Mouse (Mus musculus) midbrain, embryonic 15.5 days (tissue): ENCODE measurements at regions not wholly inside any gene's neighbourhood (a gene's known extent, or its start where the extent isn't known, plus 50 kb on each side); places are given as distances from the start of the nearest gene placed in this dataset.

Experiments
- ATAC-seq: fragments of 200-750 bp; cut with Nextera tagmentation; replicated peaks from 2 replicates; pipeline ENCODE4 v1.8.0; 2017; ENCODE audit warnings: moderate TSS enrichment
- H3K27ac ChIP-seq: fragments of 300-500 bp; sonication (generic); 2 replicates; pipeline ENCODE4 v1.5.1; 2015; ENCODE audit warnings: mild to moderate bottlenecking, inconsistent platforms
- H3K27me3 ChIP-seq: fragments of 300-500 bp; sonication (generic); replicated peaks from 2 replicates; pipeline ENCODE4 v1.6.1; 2015; ENCODE audit warnings: inconsistent platforms
- H3K36me3 ChIP-seq: fragments of 300-500 bp; sonication (generic); replicated peaks from 2 replicates; pipeline ENCODE4 v1.6.1; 2015; ENCODE audit warnings: inconsistent platforms
- H3K4me1 ChIP-seq: fragments of 300-500 bp; sonication (generic); 2 replicates; pipeline ENCODE4 v1.6.1; 2015; ENCODE audit warnings: inconsistent platforms
- H3K4me2 ChIP-seq: fragments of 300-500 bp; sonication (generic); 2 replicates; pipeline ENCODE4 v1.6.1; 2015; ENCODE audit warnings: inconsistent platforms, mild to moderate bottlenecking, moderate library complexity
- H3K4me3 ChIP-seq: fragments of 300-500 bp; sonication (generic); 2 replicates; pipeline ENCODE4 v1.5.1; 2015; ENCODE audit warnings: mild to moderate bottlenecking, inconsistent platforms
- H3K9ac ChIP-seq: fragments of 300-500 bp; sonication (generic); 2 replicates; pipeline ENCODE4 v1.6.1; 2015; ENCODE audit warnings: mild to moderate bottlenecking, inconsistent platforms
- H3K9me3 ChIP-seq: fragments of 300-500 bp; sonication (generic); 2 replicates; pipeline ENCODE4 v1.6.1; 2016; ENCODE audit warnings: inconsistent platforms
- WGBS: fragments of 180-500 bp; shearing (Covaris S2); methylation state at CpG from one replicate; pipeline ENCODE4 v1.1.7; 2015; ENCODE audit warnings: mixed read lengths; 5-methylcytosine and 5-hydroxymethylcytosine counted together

- Histone ChIP-seq H3K27ac (no peak overlapping the region), H3K27me3 (no peaks in the 10 kb centered on the region), H3K9ac (no peak overlapping the region), H3K4me3 (no peak overlapping the region), H3K4me1 (no peaks in the 10 kb centered on the region), H3K4me2 (no peak overlapping the region), H3K36me3 (no peaks in the 10 kb centered on the region), H3K9me3 (no peaks in the 10 kb centered on the region)
- ATAC-seq = no peak
- WGBS = 82% methylated on average over 2 of the region's 2 CpGs
These were observed 124.9 kb upstream of the Tnr start for GRCm38 (mm10) chr1:159398643-159399042.

DNA sequence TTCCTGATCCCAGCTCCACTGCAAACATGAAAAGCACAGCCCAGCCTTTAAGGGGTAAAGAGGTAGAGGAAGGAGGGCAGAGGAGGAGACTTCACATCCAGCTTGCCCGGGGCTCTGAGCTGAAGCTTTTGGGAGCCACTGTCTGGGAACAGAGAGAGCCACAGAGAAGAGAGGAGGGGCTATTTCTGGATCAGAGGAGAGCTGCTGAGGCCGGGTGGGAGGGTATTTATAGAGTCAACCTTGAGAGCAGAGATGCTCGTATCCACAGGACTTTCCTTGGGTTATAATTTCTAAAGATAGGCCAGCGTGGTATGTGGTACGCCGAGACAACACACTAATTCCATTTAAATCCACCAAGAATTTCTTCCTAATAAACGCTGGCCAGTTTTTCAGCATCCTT, 117.3 kb upstream of the Tnr start:
- 71% methylated on average over 7 of the region's 7 CpGs for WGBS
- H3K36me3 ChIP-seq = no peaks in the 10 kb centered on the region
- no peak overlapping the region for H3K9ac ChIP-seq
- ATAC-seq = no peak
- H3K9me3 ChIP-seq = no peaks in the 10 kb centered on the region
- no peaks in the 10 kb centered on the region for H3K27me3 ChIP-seq
- no peak overlapping the region for H3K4me2 ChIP-seq
- H3K4me3 ChIP-seq = no peak overlapping the region
- H3K27ac ChIP-seq = no peak overlapping the region
- no peaks in the 10 kb centered on the region for H3K4me1 ChIP-seq

GRCm38 (mm10) chr1:159406781-159407180, 116.8 kb upstream of the Tnr start:
- no peak overlapping the region for H3K9ac ChIP-seq
- no peak overlapping the region for H3K27ac ChIP-seq
- H3K4me1 ChIP-seq = no peaks in the 10 kb centered on the region
- no peak overlapping the region for H3K4me2 ChIP-seq
- ATAC-seq = no peak
- H3K36me3 ChIP-seq = no peaks in the 10 kb centered on the region
- no peaks in the 10 kb centered on the region for H3K9me3 ChIP-seq
- no peaks in the 10 kb centered on the region for H3K27me3 ChIP-seq
- no peak overlapping the region for H3K4me3 ChIP-seq

DNA sequence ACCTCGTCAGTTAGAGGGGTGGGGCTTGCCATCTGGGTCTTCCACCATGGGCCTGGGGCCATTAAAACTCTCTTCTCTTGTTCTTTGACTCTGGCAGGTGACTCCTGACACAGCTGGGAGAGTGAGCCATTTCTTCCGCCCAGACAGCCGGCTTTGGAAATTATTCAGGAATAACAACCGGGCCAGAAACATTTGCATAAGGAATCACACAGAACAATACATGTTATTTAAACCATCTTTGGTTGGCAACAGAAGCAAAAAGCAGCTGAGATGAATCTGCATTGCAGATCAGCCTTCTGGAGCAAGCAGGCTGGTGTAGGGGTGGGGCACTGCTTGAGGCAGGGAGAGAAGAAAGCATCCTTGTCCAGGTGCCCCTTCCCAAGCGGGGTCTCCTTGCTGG, 110.2 kb upstream of the Tnr start:
- Histone ChIP-seq H3K4me2 (no peak overlapping the region), H3K27ac (peak overlapping the region; percentile 41), H3K4me3 (no peak overlapping the region), H3K27me3 (no peaks in the 10 kb centered on the region), H3K9ac (no peak overlapping the region), H3K36me3 (no peaks in the 10 kb centered on the region), H3K4me1 (peaks cover 9% of the 10 kb centered on the region; the same call in 1 of the 2 replicates), H3K9me3 (no peaks in the 10 kb centered on the region)
- ATAC-seq = peak; percentile 85
- 15% methylated on average over 5 of the region's 5 CpGs for WGBS

DNA sequence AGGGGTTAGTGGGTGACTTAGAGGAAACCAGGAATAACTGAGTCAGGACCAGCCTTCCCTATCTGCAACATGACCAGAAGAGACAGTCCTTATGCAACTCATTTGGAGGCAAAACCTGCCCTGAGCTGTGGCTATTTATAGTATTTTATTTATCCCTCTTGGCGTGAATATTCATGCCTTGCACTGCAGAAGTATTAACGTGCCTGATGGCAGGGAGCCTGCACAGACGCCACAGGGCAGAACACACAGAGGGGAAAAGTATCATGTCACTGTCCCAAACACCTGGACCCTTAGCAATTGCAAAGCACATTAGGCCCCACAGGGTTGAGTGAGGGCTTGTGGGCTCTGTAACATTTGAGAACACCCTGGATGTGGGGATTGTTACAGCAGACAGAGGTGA, 107.9 kb upstream of the Tnr start:
- H3K27me3 ChIP-seq = no peaks in the 10 kb centered on the region
- no peak overlapping the region for H3K4me3 ChIP-seq
- no peak overlapping the region for H3K9ac ChIP-seq
- H3K9me3 ChIP-seq = no peaks in the 10 kb centered on the region
- no peak overlapping the region for H3K4me2 ChIP-seq
- 0 out of 2 replicates have a peak, but pooled peaks have one; percentile 2 for ATAC-seq
- WGBS = 27% methylated on average over 3 of the region's 3 CpGs
- H3K4me1 ChIP-seq = peaks cover 9% of the 10 kb centered on the region; the same call in 1 of the 2 replicates
- H3K36me3 ChIP-seq = no peaks in the 10 kb centered on the region
- H3K27ac ChIP-seq = 0 out of 2 replicates have a peak overlapping the region, but pooled peaks have one; percentile 34

- no peak overlapping the region for H3K4me2 ChIP-seq
- whole genome bisulfite sequencing = 77% methylated on average over 5 of the region's 5 CpGs
- H3K9me3 ChIP-seq = no peaks in the 10 kb centered on the region
- no peaks in the 10 kb centered on the region for H3K36me3 ChIP-seq
- no peaks in the 10 kb centered on the region for H3K27me3 ChIP-seq
- H3K27ac ChIP-seq = no peak overlapping the region
- no peak overlapping the region for H3K4me3 ChIP-seq
- peaks cover 9% of the 10 kb centered on the region; the same call in 1 of the 2 replicates for H3K4me1 ChIP-seq
- H3K9ac ChIP-seq = no peak overlapping the region
- ATAC-seq = no peak
These were observed 106.4 kb upstream of the Tnr start for GRCm38 (mm10) chr1:159417176-159417575.

DNA sequence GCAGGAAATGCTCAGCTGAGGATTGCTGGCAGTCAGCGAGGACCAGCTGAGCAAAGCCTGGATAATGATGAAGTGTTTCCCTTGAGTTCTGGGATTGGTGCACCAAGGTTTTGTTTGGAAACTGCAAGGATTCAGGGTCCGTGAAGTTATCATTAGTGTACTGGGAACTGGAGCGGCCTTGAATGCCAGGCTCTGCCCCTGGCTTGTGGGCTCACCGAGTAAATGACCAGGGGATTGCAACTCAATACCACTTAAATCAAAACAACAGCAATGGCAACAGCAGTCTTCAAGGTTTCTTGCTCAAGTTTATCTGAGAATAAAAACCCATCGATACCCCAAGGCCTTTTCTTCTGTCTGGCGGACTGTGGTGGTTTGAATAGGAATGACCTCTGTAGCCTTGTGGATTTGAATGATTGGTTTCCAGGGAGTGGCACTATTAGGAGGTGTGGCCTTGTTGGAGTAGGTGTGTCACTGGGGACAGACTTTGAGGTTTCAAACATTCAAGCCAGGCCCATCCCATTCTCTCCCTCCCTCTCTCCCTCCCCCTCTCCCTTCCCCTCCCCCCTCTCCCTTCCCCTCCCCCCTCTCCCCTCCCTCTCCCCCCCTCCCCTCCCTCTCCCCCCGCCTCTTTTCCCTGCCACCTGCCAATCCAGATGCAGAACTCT, 104.1 kb upstream of the Tnr start:
- no peaks in the 10 kb centered on the region for H3K27me3 ChIP-seq
- no peak overlapping the region for H3K9ac ChIP-seq
- H3K4me1 ChIP-seq = peaks cover 5% of the 10 kb centered on the region; the same call in 1 of the 2 replicates
- no peak overlapping the region for H3K4me2 ChIP-seq
- no peak for ATAC-seq
- WGBS = 62% methylated on average over 6 of the region's 7 CpGs
- no peak overlapping the region for H3K4me3 ChIP-seq
- no peak overlapping the region for H3K27ac ChIP-seq
- H3K36me3 ChIP-seq = no peaks in the 10 kb centered on the region
- H3K9me3 ChIP-seq = no peaks in the 10 kb centered on the region

- Histone ChIP-seq H3K9ac (no peak overlapping the region), H3K9me3 (no peaks in the 10 kb centered on the region), H3K27ac (no peak overlapping the region), H3K4me3 (no peak overlapping the region), H3K4me1 (peaks cover 5% of the 10 kb centered on the region; the same call in 1 of the 2 replicates), H3K27me3 (no peaks in the 10 kb centered on the region), H3K4me2 (no peak overlapping the region), H3K36me3 (no peaks in the 10 kb centered on the region)
- WGBS = 96% methylated on average over 5 of the region's 5 CpGs
- ATAC-seq = no peak
These were observed 103.4 kb upstream of the Tnr start for GRCm38 (mm10) chr1:159420189-159420588.

DNA sequence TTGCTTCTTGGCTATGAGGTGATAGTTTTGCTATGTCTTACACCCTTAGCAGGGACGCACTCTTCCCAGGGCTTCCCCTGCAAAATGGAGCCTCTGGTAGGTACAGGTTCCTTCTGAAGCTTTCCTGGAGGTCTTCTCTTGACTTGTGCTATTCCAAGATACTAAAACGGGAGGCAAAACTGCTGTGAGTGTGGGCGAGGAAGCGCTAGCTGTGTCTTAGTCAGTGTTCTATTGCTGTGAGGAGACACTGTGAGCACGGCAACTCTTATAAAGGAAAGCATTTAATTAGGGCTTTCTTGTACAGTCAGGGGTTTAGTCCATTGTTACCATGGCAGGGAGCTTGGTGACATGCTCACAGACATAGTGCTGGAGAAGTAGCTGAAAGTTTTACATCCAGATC, 99.9 kb upstream of the Tnr start:
- no peak for ATAC-seq
- H3K27ac ChIP-seq = no peak overlapping the region
- 85% methylated on average over 5 of the region's 5 CpGs for WGBS

GRCm38 (mm10) chr1:159429926-159430325, 93.6 kb upstream of the Tnr start:
- ATAC-seq = no peak
- H3K9ac ChIP-seq = no peak overlapping the region

More for the DNA sequence above, 99.9 kb upstream of the Tnr start:
- Histone ChIP-seq H3K36me3 (no peaks in the 10 kb centered on the region), H3K4me3 (no peak overlapping the region), H3K9ac (no peak overlapping the region), H3K4me2 (no peak overlapping the region), H3K27me3 (no peaks in the 10 kb centered on the region), H3K4me1 (no peaks in the 10 kb centered on the region), H3K9me3 (no peaks in the 10 kb centered on the region)

GRCm38 (mm10) chr1:159433521-159433920, 90.0 kb upstream of the Tnr start:
- Histone ChIP-seq H3K4me2 (no peak overlapping the region), H3K9ac (no peak overlapping the region), H3K27ac (no peak overlapping the region), H3K36me3 (no peaks in the 10 kb centered on the region), H3K27me3 (no peaks in the 10 kb centered on the region), H3K4me1 (no peaks in the 10 kb centered on the region), H3K4me3 (no peak overlapping the region), H3K9me3 (no peaks in the 10 kb centered on the region)
- no peak for ATAC-seq
- 94% methylated on average over 4 of the region's 4 CpGs for WGBS

More at GRCm38 (mm10) chr1:159429926-159430325, 93.6 kb upstream of the Tnr start:
- Histone ChIP-seq H3K9me3 (no peaks in the 10 kb centered on the region), H3K4me2 (no peak overlapping the region), H3K4me3 (no peak overlapping the region), H3K4me1 (no peaks in the 10 kb centered on the region), H3K27ac (no peak overlapping the region), H3K27me3 (no peaks in the 10 kb centered on the region), H3K36me3 (no peaks in the 10 kb centered on the region)

GRCm38 (mm10) chr1:159440770-159441169, 82.8 kb upstream of the Tnr start:
- peaks cover 3% of the 10 kb centered on the region; the same call in 1 of the 2 replicates for H3K4me1 ChIP-seq
- WGBS = 100% methylated on average over 1 of the region's 1 CpGs
- no peak for ATAC-seq
- H3K36me3 ChIP-seq = no peaks in the 10 kb centered on the region
- H3K9me3 ChIP-seq = no peaks in the 10 kb centered on the region
- no peaks in the 10 kb centered on the region for H3K27me3 ChIP-seq
- no peak overlapping the region for H3K9ac ChIP-seq
- H3K4me2 ChIP-seq = no peak overlapping the region
- no peak overlapping the region for H3K27ac ChIP-seq
- no peak overlapping the region for H3K4me3 ChIP-seq

- no peak for ATAC-seq
- WGBS = 86% methylated on average over 1 of the region's 1 CpGs
- Histone ChIP-seq H3K4me3 (no peak overlapping the region), H3K4me2 (no peak overlapping the region), H3K36me3 (no peaks in the 10 kb centered on the region), H3K4me1 (peaks cover 3% of the 10 kb centered on the region; the same call in 1 of the 2 replicates), H3K9ac (no peak overlapping the region), H3K27me3 (no peaks in the 10 kb centered on the region), H3K9me3 (no peaks in the 10 kb centered on the region), H3K27ac (no peak overlapping the region)
These were observed 79.5 kb upstream of the Tnr start for GRCm38 (mm10) chr1:159444093-159444492.
